Mouse (Mus musculus) ES-E14 (cell line): ENCODE measurements around the gene Ppdpf. TPM values are rescaled to one million over a fixed set of nuclear protein-coding genes. Genes with fewer than 3 reads are reported as not detected.

ENCODE experiments used
- DNase-seq: peaks from one replicate; pipeline ENCODE4 v3.0.0-alpha.2; 2013; ENCODE audit warnings: low read depth, low spot score
- H3K27ac ChIP-seq: 2 replicates; pipeline ENCODE4 v1.5.1; 2012; ENCODE audit warnings: low read depth, mild to moderate bottlenecking, low read length, moderate library complexity, mixed read lengths; ENCODE audit not compliant: poor library complexity, insufficient read depth, severe bottlenecking
- H3K36me3 ChIP-seq: 2 replicates; pipeline ENCODE4 v1.6.1; 2012; ENCODE audit warnings: mild to moderate bottlenecking, low read length, moderate library complexity, mixed read lengths; ENCODE audit not compliant: control insufficient read depth, poor library complexity, insufficient read depth, severe bottlenecking
- H3K4me1 ChIP-seq, 2 experiments: fragments of 150-350 bp in 1 of 2; sonication (generic) in 1 of 2; 2 replicates each; pipeline ENCODE4 v1.6.1; 2012; ENCODE audit warnings: low read length in 2 of 2, mild to moderate bottlenecking in 1 of 2, mixed read lengths in 1 of 2; ENCODE audit not compliant: control insufficient read depth in 2 of 2, insufficient read depth in 2 of 2, poor library complexity in 1 of 2
- H3K4me3 ChIP-seq, 2 experiments: fragments of 150-350 bp in 1 of 2; sonication (generic) in 1 of 2; 2 replicates each; pipeline ENCODE4 v1.5.1; 2012; ENCODE audit warnings: low read length in 2 of 2, low read depth in 1 of 2, mild to moderate bottlenecking in 1 of 2, mixed read lengths in 1 of 2; ENCODE audit not compliant: insufficient read depth in 1 of 2, poor library complexity in 1 of 2, severe bottlenecking in 1 of 2
- H3K9ac ChIP-seq: 2 replicates; pipeline ENCODE4 v1.6.1; 2012; ENCODE audit warnings: low read depth, mild to moderate bottlenecking, low read length, mixed read lengths; ENCODE audit not compliant: poor library complexity, insufficient read depth, severe bottlenecking
- H3K9me3 ChIP-seq: fragments of 150-350 bp; sonication (generic); 2 replicates; pipeline ENCODE4 v1.6.1; 2012; ENCODE audit warnings: low read depth, mild to moderate bottlenecking, low read length; ENCODE audit not compliant: control insufficient read depth, insufficient read depth
- CHD2 ChIP-seq: IDR thresholded peaks from 2 replicates; pipeline ENCODE4 v1.6.1; 2014; ENCODE audit warnings: mild to moderate bottlenecking, low read depth, low read length, inconsistent platforms
- HCFC1 ChIP-seq: IDR thresholded peaks from 2 replicates; pipeline ENCODE4 v1.6.1; 2012; ENCODE audit warnings: low read length, inconsistent platforms, borderline replicate concordance; ENCODE audit not compliant: insufficient read depth
- MAFK ChIP-seq: IDR thresholded peaks from 2 replicates; pipeline ENCODE4 v1.6.1; 2014; ENCODE audit warnings: mild to moderate bottlenecking, low read depth, low read length, inconsistent platforms; ENCODE audit not compliant: insufficient read depth
- ZC3H11A ChIP-seq: IDR thresholded peaks from 2 replicates; pipeline ENCODE4 v1.6.1; 2012; ENCODE audit warnings: low read depth, mild to moderate bottlenecking, inconsistent platforms, low read length, borderline replicate concordance
- ZNF384 ChIP-seq: IDR thresholded peaks from 2 replicates; pipeline ENCODE4 v1.6.1; 2012; ENCODE audit warnings: low read depth, low read length, inconsistent platforms
- in situ Hi-C, 2 experiments: fragments of 600-800 bp; cut with MboI; formaldehyde crosslinking; loops; one replicate each; pipeline ENCODE4 v1.15.1; 2025; ENCODE audit warnings: low sequenced_read_pairs in 2 of 2, inconsistent platforms in 1 of 2; ENCODE audit not compliant: unreplicated experiment in 2 of 2
- total RNA-seq: library from RNA; depleted of rRNA; stranded (reverse); fragments of 300-350 nt; gene quantifications from 2 replicates; pipeline ENCODE4 v1.2.3, GENCODE M21; 2012

Gene Ppdpf
- total RNA-seq, 1 experiment = 71.8 TPM

GRCm38 (mm10) chr2:181157716-181158302 is 29.2 kb upstream of the Ppdpf start:
- H3K27ac ChIP-seq = no peak overlapping the region
- peaks cover 0 to 3% of the 10 kb centered on the region in 2 experiments; a peak in 1 of 4 replicates for H3K4me1 ChIP-seq
- H3K36me3 ChIP-seq = no peaks in the 10 kb centered on the region
- H3K9me3 ChIP-seq = no peaks in the 10 kb centered on the region
- no peak for TF ChIP-seq CHD2
- no peak for TF ChIP-seq ZC3H11A
- TF ChIP-seq MAFK = no peak
- no peak for TF ChIP-seq HCFC1
- no peak for TF ChIP-seq ZNF384
- H3K9ac ChIP-seq = no peak overlapping the region
- in situ Hi-C loops = no loop called here
- no peak overlapping the region for H3K4me3 ChIP-seq
- no peak for DNase-seq

GRCm38 (mm10) chr2:181158471-181158870 is 28.6 kb upstream of the Ppdpf start:
- TF ChIP-seq CHD2 = no peak
- TF ChIP-seq HCFC1 = no peak
- TF ChIP-seq MAFK = no peak
- TF ChIP-seq ZNF384 = no peak
- no peak for TF ChIP-seq ZC3H11A
- no peak overlapping the region for H3K27ac ChIP-seq
- no peaks in the 10 kb centered on the region for H3K9me3 ChIP-seq
- peaks cover 0 to 3% of the 10 kb centered on the region in 2 experiments; a peak in 1 of 4 replicates for H3K4me1 ChIP-seq
- no peak overlapping the region for H3K4me3 ChIP-seq
- in situ Hi-C loops = no loop called here
- no peak overlapping the region for H3K9ac ChIP-seq
- no peak for DNase-seq
- no peaks in the 10 kb centered on the region for H3K36me3 ChIP-seq

- peaks cover 0 to 3% of the 10 kb centered on the region in 2 experiments; a peak in 1 of 4 replicates for H3K4me1 ChIP-seq
- DNase-seq = no peak
- no peaks in the 10 kb centered on the region for H3K36me3 ChIP-seq
- H3K9me3 ChIP-seq = no peaks in the 10 kb centered on the region
- H3K27ac ChIP-seq = no peak overlapping the region
- in situ Hi-C loops = no loop called here
- TF ChIP-seq CHD2 = no peak
- TF ChIP-seq ZC3H11A = no peak
- TF ChIP-seq MAFK = no peak
- TF ChIP-seq ZNF384 = no peak
- no peak for TF ChIP-seq HCFC1
- no peak overlapping the region for H3K4me3 ChIP-seq
- H3K9ac ChIP-seq = no peak overlapping the region
Measured at GRCm38 (mm10) chr2:181159091-181159514, 27.9 kb upstream of the Ppdpf start.

- no peaks in the 10 kb centered on the region for H3K36me3 ChIP-seq
- H3K4me3 ChIP-seq = no peak overlapping the region
- in situ Hi-C loops = no loop called here
- peak; percentile 40 for DNase-seq
- no peak overlapping the region for H3K9ac ChIP-seq
- H3K4me1 ChIP-seq = peaks cover 0 to 3% of the 10 kb centered on the region in 2 experiments; a peak in 1 of 4 replicates
- no peaks in the 10 kb centered on the region for H3K9me3 ChIP-seq
- H3K27ac ChIP-seq = no peak overlapping the region
- TF ChIP-seq HCFC1 (no peak), MAFK (no peak), CHD2 (no peak), ZC3H11A (no peak), ZNF384 (no peak)
Measured at GRCm38 (mm10) chr2:181159771-181160170, 27.3 kb upstream of the Ppdpf start.

DNA sequence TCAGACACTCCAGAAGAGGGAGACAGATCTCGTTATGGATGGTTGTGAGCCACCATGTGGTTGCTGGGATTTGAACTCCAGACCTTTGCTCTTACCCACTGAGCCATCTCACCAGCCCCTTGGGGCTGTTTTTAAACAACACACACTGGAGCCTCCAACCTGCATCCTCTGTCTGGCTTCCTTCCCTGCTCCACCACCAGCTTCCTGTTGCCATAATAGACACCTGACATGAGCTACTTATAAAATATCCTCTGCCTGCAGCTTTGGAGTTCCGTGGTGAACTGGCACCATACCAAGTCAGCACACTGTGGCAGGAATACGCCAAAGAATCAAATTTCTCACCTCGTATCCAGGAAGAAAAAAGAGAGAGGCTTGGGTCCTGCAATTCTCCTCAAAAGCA is 26.2 kb upstream of the Ppdpf start:
- peaks cover 0 to 3% of the 10 kb centered on the region in 2 experiments; a peak in 1 of 4 replicates for H3K4me1 ChIP-seq
- DNase-seq = no peak
- H3K27ac ChIP-seq = no peak overlapping the region
- in situ Hi-C loops = no loop called here
- H3K4me3 ChIP-seq = no peak overlapping the region
- no peaks in the 10 kb centered on the region for H3K36me3 ChIP-seq
- TF ChIP-seq MAFK (no peak), ZNF384 (no peak), ZC3H11A (no peak), HCFC1 (no peak), CHD2 (no peak)
- no peaks in the 10 kb centered on the region for H3K9me3 ChIP-seq
- H3K9ac ChIP-seq = no peak overlapping the region
